Mouse (Mus musculus) granulocyte monocyte progenitor cell, adult 5-6 weeks (primary cell): ENCODE results near the gene Krit1. TPM values are rescaled to one million over a fixed set of nuclear protein-coding genes. Genes with fewer than 3 reads are reported as not detected.
"Not testable (repeated sequence)": the region's sequence is repeated elsewhere in the genome, so short reads cannot be mapped to it uniquely, and the experiment has no call there.

Experiments used
- ATAC-seq: replicated peaks from 2 replicates; pipeline ENCODE4 v1.8.0; 2016; ENCODE audit warnings: mild to moderate bottlenecking, moderate TSS enrichment, inconsistent platforms; ENCODE audit not compliant: poor library complexity, severe bottlenecking
- total RNA-seq, 2 experiments: library from RNA; stranded (forward) in 1 of 2; stranded (reverse) in 1 of 2; fragments of 200-712, 200-1000 nt in 1 of 2; fragments of >200 nt in 1 of 2; fragmentation: Nextera tagmentation in 1 of 2; gene quantifications; 2 replicates each; pipeline ENCODE4 v1.2.3; 2014 to 2017

Krit1 gene
- 46.1 and 60.6 TPM in 2 replicates for total RNA-seq (2014; fragmentation: Nextera tagmentation)
- 46.8 and 53.2 TPM in 2 replicates for total RNA-seq (2017)

GRCm38 (mm10) chr5:3802433-3803291 lies at the start of gene Krit1, which contains the start of gene Ankib1:
TSS of gene Krit1 (plus strand) at chr5:3803184.
TSS of gene Ankib1 (minus strand) at chr5:3802925.
- peak; percentile 81 for ATAC-seq

- peak; percentile 30; the same call in 1 of the 2 replicates for ATAC-seq
Observed at GRCm38 (mm10) chr5:3771512-3771911, 31.5 kb upstream of the Krit1 start.

GRCm38 (mm10) chr5:3772017-3772416 lies 31.0 kb upstream of the Krit1 start:
- peak; percentile 87 for ATAC-seq

GRCm38 (mm10) chr5:3782670-3783069 lies 20.3 kb upstream of the Krit1 start:
- ATAC-seq, result peak; percentile 53; the same call in 1 of the 2 replicates

GRCm38 (mm10) chr5:3783947-3784681 lies 18.9 kb upstream of the Krit1 start:
- ATAC-seq, result no peak

GRCm38 (mm10) chr5:3784751-3785496 lies 18.1 kb upstream of the Krit1 start:
- ATAC-seq, result no peak

- peak; percentile 46; the same call in 1 of the 2 replicates for ATAC-seq
Observed at GRCm38 (mm10) chr5:3787548-3787947, 15.4 kb upstream of the Krit1 start.

- ATAC-seq, result no peak; the same call in 1 of the 2 replicates
Observed at GRCm38 (mm10) chr5:3791048-3791447, 11.9 kb upstream of the Krit1 start.

GRCm38 (mm10) chr5:3797101-3797500 lies 5.9 kb upstream of the Krit1 start:
- not testable (repeated sequence) for ATAC-seq

GRCm38 (mm10) chr5:3798656-3799055 lies 4.3 kb upstream of the Krit1 start:
- ATAC-seq, result not testable (repeated sequence)

- no peak for ATAC-seq
Observed at GRCm38 (mm10) chr5:3800041-3800440, 2.9 kb upstream of the Krit1 start.

GRCm38 (mm10) chr5:3800881-3801280 lies 2.1 kb upstream of the Krit1 start:
- no peak for ATAC-seq

- ATAC-seq, result no peak
Observed at GRCm38 (mm10) chr5:3801672-3802432, 1.1 kb upstream of the Krit1 start.

GRCm38 (mm10) chr5:3803292-3804165 lies 545 bp downstream of the Krit1 start:
- peak; percentile 74 for ATAC-seq

GRCm38 (mm10) chr5:3808472-3808871 lies 5.5 kb downstream of the Krit1 start:
- ATAC-seq, result no peak

- ATAC-seq, result no peak
Observed at GRCm38 (mm10) chr5:3834107-3834506, 31.1 kb downstream of the Krit1 start.

GRCm38 (mm10) chr5:3845026-3845425 lies 42.0 kb downstream of the Krit1 start, which contains the start of gene Lrrd1:
TSS of gene Lrrd1 (plus strand) at chr5:3845173.
- no peak for ATAC-seq

GRCm38 (mm10) chr5:3870161-3870560 lies 67.2 kb downstream of the Krit1 start:
- no peak for ATAC-seq

- ATAC-seq, result no peak
Observed at GRCm38 (mm10) chr5:3872348-3872747, 69.4 kb downstream of the Krit1 start.
